Mouse (Mus musculus) E14TG2a.4 (cell line): Measurements from ENCODE around the gene Ptpru.
A peak's percentile ranks its signal among the peaks of the same experiment; 100 is the strongest.

Source experiments
- CTCF ChIP-seq: conservative IDR thresholded peaks from 2 replicates; pipeline ENCODE4 v1.5.1; 2014; ENCODE audit warnings: low read length
- POU5F1 ChIP-seq: IDR thresholded peaks from 2 replicates; pipeline ENCODE4 v1.6.1; 2014; ENCODE audit warnings: low read length, borderline replicate concordance

DNA sequence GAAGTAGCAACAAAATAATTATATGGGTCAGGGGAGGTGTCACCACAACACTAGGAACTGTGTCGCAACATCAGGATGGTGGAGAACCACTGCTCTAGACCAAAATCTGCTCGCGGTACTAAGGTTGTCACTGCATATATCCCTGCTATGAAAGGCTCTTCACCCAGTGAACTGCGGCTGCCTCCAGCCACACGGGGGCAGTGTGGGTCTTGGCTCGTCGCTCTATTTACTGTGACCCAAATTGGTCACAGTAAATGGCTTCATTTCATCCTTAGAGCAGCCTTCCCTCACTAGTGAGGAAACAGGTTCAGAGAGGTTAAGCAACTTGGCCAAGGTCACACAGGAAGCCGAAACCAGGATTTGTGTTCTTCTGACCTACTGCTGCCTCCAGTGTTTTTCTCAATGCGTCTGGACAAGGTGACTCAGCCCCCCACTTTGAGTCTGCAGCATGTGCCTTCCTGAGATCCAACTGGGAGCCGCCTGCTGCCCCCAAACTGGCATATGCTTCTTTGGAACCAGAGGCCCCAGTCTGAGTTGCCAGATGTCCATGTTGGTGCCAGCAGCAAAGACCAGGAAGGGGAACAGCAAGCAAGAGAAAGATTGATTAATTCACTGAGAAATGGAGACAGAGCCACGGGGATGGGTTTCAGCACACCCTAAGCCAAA is 114.5 kb downstream of the Ptpru start:
- TF ChIP-seq POU5F1 (no peak), CTCF (peak; percentile 82)
